Mouse (Mus musculus) spleen, postnatal 36 days (tissue): ENCODE data around the gene C2cd5.

ENCODE experiments used
- DNase-seq, 2 experiments: peaks; one replicate each; pipeline ENCODE4 v3.0.0; 2022; ENCODE audit warnings: low spot score in 2 of 2, mixed read lengths in 1 of 2

Gene C2cd5

DNA sequence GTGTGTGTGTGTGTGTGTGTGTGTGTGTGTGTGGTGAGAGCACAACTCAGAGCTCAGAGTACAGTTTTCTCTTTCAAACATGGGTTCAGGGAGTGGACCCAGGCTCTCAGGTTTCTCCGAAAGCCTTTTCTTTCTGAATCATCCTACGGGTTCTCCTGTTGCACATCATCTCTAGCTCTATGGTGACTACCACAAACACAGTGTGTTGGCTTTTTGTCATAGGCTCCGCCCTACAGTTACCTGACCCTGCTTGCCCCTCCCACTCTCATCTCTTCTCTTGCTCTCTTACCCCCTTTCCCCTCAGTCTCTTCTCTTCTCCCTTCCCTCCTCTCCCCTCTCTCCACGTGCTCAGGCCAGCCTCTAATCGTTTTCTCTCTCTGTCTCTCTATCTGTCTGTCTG is 15.6 kb upstream of the C2cd5 start:
- no peak for DNase-seq

DNA sequence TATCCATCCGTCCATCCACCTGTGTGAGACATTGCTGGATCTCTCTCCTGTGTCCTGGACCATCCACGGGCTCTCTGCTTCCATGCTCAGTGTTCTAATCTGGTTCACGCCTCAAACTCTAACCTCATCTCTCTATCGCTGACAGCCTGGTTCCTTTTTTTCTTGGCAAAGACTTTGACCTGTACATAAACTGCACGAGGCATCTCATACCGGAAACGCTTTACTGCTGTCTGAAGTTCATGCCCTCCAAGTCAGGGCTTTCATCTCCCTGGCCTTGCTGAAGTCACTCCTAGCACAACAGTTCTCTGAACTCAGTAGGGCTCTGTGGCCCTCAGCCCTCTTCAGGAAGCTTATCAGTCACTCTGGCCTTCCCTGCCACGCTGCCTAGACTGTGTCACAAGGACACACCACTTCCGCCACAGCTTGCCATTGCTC is 15.1 kb upstream of the C2cd5 start:
- DNase-seq = peak; percentile 58 to 61

DNA sequence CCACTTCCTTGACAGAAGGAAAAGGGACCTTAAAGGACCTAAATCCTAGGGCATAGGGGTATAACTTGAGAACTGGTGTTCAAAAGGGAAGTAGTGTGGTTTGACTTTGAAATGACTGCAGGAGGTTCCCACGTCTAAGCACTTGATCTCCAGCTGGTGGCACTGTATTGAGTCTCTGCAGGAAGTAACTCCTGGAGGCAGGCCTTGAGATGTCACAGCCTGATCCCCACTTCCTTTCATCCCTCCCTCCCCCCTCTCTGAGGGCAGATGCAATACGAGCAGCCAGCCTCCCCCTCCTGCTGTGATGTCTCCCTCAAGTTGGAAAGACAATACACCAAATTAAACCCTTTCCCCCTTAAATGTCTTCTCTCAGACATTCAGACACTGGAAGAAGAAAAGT is 14.6 kb upstream of the C2cd5 start:
- peak; percentile 74 to 78 for DNase-seq

DNA sequence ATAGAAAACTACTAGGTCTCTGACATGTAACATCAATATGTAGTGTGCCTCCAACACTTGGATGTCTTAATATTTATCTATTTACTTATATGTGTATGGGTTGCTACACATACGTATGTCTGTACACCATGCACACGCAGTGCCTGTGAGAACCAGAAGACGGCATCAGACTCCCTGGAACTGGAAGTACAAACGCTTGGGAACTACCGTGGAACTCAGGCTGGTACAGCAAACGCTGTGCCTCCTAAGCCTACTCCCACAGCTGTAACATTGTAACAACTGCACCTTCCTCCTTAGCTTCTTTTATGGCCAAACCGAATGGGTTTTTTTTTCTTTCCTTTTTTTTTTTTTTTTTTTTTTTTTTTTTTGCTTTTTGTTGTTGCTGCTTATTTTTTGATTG is 10.4 kb upstream of the C2cd5 start:
- DNase-seq = no peak

DNA sequence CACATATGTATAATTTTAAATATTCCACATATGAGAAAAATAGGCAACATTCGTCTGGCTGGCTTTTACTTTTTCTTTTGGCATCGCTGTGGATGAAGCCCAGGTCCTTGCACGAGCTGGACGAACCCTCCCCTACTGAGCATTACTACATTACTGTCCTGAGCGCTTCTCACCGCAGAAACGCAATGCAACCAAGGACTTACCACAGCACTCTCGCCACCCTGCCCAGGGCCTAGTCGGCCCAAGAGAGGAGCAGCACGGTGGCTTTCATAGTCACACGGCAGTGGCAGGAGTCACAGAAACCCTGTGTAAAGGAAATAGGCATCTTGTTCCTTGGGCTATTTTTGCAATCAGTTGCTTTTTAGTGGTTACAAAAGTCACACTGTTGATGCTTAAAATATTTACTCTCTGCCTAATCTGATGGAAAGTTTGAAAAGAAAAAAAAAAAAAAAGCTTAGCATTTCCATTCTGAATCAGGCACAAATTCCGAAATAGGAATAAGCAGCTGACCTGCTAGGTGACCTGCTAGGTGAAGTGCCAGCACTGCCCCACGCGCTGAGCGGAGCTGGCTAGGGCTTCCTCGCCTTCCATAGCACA is 9.8 kb upstream of the C2cd5 start:
- DNase-seq = no peak

DNA sequence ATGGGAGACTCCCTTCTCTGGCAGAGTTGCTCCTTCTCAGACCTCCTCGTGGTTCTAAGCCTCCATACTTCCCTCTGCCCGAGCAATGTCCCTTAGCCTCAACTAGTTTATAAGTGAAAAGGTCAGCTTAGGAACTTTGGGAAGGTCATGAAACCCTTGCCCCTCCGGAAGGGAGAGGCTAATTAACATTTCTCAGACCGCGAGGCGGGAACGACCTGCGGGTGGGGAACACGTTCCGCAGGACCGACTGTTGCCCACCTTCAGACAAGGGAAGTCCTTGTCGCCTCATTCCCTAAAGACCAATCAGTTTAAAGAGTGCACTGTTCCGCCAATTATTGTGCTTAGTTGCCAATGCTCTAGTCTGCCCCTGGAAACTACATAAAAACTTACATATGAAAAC is 8.1 kb upstream of the C2cd5 start:
- DNase-seq = no peak

DNA sequence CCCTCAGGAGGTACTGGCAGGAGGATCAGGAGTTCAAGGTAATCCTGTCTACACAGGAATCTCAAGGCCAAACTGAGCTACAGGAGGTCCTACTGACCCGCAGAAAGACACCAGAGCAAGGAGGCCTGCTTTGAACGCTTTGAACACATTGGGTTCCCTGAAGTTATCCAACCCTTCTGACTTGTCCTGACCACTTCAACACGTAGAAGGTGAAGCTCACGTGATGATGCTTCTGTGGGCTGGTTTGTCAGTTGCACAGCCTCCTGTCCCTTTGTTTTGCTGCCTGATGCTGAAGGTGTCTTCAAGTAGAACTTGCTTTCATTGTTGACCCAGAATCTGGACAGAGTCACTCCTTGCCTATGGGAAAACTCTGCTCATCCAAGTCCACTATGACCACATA is 7.7 kb upstream of the C2cd5 start:
- DNase-seq = no peak

DNA sequence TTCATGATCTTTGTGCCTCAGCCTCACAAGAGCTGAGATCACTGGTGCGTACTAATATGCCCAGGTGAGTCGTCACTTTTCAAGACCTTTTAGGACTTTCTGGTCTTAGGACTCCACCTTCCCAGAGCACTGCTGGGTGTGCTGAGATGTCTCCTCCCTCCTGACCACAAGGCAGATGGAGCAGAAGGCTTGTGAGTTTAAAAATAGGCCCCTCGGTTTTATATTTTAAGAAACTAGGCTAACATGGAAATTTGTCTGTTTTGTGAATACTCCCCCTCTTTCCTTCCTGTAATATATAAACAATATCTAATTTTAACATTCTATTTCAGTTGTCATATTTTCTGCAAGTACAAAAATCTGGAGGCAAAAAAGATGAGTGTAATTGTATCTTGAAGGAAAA is 5.8 kb upstream of the C2cd5 start:
- no peak for DNase-seq

DNA sequence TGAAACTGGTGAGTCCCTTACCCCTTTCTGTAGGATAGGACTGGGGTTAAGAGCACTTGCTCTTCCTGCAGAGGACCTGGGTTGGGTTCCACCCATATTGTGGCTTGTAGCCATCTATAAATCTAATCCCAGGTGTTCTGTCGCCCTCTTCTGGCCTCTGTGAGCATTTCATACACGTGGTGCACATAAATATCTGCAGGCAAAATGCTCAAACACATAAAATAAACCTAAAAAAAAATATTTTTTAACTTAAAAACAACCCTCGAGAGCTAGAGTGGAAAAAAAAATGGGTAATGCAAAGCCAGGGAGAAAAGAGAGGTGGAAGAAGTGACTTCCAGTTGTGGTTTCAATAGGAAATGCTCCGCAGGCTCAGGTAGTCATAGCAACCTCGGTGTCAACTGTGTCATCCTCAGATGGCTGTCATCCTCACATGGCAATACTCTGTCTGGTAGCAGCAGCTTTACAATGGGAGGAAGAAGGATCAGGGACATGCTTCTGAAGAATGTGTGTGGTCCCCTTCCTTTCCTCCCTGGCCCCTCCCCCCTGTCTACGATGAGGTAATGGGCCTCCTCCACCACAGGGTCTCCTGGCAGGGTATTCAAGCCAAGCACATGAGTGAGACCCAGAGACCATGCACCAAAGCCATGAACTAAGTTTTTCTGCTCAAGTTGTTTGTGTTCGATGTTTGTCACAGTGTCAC is 4.2 kb upstream of the C2cd5 start:
- no peak for DNase-seq

DNA sequence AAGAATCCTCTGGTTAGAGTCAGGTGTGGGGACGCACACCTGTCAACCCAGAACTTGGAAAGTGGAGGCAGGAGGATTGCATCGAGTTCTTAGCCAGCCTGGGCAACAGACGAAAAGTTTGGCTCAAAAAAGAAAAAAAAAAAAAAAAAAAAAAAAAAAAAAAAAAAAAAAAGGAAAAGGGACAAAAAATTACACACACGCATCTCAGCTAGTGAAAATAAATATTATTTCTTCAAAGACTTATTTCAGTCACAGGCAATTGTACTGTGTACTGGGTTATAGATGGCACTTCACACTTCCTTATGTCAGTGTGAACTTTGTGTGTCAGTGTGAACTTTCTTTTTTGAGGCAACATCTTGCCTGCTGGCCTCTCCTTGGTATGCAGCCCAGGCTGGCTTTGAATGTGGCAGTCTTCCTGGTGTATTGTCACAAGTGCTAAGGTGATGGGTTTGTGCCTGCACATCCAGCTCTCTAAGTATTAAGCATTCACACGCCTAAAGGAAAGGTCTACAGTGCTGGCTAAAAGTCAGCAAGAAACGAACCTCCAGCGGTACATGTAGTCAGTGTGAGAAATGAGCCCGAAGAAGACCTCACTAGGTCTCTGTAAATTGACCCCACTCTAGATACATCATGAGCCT is 656 bp upstream of the C2cd5 start:
- DNase-seq = no peak

DNA sequence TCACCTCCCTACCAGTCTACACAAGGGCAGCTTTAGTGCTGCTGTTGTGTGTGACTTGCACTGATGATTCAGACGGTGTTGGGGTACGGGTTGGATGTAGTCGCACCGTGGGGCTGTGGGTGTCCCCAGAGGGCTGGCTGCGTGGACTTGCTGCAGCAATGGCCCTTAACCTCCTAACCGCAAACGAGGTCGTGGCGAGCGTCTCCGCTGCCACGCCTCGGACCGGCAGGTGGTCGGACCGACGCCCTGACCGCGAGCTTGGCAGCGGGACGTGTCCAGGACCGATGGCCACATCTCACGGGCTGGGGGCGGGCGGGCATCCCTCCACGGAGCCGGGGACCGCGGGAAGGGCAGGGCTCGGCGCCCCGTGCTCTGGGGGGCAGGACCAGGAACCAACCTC is 660 bp downstream of the C2cd5 start:
- peak; percentile 41 to 42 for DNase-seq

DNA sequence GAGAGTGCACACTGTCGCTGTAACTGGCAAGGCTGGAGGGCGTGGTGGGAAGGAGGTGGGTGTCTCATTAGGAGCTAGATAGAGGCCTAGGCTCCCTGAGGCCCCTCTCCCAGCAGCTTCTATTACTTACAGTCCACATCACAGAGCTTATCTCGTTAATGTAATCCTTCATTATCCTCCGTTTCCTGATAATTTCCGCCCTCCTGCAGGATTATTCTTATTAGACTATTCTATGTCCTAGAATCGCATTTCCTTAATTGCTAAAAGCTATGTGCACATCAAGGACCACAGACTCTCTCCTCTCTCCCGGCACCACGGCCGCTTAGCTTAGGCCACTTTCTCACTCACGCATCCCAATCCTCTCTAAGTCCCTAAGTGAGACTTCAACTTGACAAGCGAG is 4.8 kb downstream of the C2cd5 start:
- no peak for DNase-seq

DNA sequence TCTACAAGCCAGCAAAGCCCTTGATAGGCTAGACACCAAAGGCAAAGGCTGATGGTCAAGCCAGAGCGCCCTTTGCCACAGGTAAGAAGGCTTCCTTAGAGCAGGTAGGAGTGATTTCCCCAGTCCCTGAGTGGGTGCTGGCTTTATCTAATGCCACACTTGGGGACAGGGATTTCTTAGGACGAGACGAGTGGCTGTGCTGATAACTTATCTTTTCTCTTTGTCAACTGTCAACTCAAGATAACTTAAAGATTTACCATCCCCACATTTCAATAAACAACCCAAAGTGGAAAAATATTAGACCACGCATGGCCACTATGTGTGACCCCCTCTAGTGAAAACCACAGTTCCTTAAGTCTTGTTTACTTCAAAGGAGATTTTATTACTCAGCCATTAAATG is 7.1 kb downstream of the C2cd5 start:
- DNase-seq = no peak

DNA sequence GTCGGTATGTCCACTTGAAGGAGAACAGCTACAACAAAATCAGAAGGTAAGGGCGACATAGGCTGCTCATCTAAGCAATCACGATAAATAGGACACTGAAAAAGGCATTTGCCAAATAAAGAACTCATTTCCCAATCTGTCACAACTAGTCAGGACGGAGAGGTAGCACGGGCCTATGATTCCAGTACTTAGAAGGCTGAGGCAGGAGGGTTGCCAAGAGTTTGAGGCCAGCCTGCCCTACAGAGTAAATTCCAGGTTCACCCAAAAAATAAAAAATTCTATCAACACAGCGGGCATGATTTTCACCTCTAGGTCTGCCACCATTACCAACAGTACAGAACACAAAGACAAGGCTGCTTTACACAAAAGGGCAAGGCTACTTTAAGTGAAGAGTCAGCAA is 8.9 kb downstream of the C2cd5 start:
- DNase-seq = no peak

DNA sequence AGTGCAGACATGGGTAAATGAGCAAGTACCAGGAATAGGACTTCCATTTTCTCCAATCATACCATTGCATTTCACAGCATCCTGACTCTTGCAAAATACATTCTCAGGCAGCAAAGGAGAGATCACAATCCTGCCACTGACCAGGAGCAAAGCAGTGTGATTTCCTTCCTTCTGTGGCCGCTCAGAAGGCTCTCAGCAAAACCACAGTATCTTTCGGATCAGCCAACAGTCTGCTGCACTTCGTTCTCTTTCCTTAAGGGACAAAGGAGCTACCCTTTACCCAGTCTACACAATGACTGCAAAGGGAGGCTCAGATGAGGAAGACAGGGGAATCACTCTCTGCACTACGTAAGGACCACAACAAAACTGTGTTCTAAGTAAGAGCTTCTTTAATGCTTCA is 12.6 kb downstream of the C2cd5 start:
- DNase-seq = no peak

DNA sequence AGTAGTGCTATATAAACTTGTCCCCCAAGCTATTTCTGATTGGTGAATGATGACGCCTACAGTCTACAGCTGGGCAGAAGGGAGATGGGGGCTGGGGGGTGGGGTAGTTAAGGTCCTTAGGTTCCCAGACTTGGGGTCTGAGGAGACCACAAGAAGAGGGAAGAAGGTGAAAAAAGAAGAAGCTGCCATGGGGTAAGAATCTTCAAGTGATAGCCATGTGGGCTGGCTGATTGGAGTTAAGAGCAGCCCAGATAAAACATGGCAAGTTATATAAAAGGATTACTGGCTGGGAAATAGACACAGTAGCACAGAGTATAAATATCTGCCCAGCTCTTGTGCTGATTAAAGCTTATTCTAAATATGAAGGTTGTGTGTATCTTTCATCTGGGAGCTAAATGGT is 14.0 kb downstream of the C2cd5 start:
- no peak for DNase-seq

DNA sequence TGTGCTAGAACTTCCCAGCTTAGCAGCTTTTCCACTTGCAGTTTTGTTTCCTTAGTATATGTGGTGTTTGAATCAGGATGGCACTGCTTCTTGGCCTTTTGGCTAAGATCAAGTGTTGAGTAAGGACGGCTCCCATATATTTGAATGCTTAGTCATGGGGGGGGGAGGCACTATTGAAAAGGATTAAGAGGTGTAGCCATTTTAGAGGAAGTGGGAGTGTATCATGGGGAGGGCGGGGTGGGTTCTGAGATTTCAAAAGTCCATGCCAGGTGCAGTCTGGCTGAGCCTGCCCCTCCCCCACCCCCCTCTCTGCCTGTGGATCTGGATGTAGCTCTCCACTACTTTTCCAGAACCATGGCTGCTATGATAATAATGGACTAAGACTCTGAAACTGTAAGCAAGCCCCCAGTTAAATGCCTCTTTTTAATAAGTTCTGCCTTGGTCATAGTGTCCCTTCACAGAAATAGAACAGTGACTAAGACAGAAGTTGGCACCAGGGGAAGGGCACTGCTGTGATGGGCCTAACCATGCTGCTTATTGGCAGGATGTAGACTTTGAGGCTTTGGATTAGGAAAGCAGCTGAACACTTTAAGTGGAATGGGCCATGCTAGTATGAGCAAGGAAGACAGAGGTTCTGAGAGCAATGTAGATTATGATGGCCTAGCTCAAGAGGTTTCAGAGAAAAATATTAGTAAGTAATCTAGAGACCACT is 15.5 kb downstream of the C2cd5 start:
- no peak for DNase-seq

DNA sequence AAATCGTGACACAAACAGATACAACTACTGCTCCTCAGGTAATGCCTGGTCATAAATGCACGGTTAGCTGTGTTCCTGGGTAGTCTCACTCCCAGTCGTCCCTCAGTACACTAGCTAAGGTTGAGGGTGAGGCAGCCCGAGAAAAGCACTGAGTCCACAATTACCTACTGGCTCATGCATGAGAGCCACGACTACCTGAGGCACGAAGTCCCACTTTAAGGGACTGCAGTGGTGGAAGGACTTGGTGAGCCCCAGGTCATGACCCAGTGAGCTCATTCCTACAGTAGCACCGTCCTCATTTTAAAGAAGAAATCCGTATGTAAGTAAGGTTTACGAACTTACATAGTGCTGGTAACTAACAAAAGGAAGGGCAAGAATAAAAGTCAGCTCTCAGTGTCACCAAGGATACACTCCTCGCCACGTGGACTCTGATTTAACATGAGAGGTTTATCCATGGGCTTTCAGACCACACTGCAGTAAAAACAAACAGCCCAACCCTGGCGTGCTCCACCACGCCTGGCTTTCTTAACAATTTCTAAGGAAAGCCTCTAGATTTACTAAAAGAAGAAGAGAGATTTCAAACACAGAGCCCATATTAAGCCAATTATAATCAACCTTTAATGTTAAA is 18.3 kb downstream of the C2cd5 start:
- DNase-seq = no peak

DNA sequence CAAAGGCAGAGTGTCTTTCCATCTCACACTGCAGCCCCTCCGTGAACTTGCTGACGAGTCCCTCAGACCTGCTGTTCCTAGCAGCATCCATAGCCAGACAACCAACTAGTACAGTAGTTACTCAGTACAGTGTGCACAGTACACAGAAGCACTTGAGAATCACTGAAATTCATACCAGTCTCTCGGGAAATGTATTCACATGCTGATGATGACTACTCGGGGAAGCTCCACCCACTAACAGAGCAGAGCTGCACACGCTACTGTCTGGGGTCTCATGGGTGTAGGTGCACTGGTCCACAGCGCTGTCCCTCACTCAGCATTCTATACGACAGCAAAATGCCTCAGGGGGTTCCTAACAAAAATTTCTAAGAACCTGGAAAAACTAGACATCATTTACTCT is 19.2 kb downstream of the C2cd5 start:
- DNase-seq = no peak

DNA sequence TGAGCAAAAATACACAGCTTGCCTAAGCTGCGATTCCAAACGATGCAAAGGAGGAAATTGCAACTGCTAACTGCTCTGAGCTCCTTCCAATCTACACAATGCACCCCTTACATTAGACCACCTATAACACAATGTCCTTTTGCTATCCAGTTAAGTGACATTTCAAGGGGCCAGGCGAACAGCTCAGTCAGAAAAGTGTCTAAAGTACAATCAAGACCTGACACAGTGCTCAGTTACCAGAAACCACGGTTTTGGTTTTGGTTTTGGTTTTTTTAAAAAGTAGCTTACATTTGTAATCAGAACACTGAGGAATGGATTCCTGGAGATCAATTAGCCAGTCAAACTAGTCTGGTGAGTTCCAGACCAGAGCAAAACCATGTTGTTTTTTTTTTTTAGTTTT is 20.8 kb downstream of the C2cd5 start:
- no peak for DNase-seq

DNA sequence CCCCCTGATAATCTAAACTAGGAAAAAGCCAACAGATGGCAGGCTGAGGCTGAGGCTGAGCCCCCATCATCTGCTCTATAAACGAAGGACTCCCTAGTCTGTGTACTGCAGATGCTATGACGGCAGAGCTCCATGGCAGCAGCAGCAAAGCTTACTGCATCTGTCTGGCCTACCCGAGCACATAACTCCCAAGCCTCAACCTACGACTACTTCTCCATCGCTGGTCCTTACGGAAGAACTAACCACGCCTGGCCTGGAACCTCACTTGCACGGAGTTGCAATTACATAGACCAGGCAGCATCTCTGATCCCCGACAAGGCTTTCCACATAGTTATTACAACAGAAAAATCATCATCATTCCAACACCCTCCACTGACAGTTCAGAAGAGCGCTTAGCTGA is 23.5 kb downstream of the C2cd5 start:
- no peak for DNase-seq

DNA sequence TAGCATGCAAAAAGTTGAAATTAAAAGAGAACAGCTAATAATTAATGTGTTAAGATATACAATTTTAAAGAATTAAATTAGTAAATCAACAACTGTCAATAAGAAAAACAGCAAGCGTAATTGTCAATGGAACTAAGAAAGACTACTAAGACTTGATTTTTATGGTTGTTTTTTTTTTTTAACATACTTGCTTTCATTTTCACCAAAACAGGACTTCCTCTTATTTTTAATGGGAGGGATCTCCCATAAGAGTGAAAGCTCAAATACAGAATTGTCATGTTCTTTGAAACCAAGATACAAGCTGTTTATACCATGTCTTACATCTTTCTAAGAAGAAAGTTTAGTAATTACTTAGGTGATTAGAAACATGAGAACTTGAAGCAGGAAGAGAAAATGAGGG is 26.0 kb downstream of the C2cd5 start:
- DNase-seq = no peak
